Mouse (Mus musculus): ENCODE data around the gene Pnpla1. TPM values are rescaled to one million over a fixed set of nuclear protein-coding genes. Genes with fewer than 3 reads are reported as not detected.
A peak's percentile ranks its signal among the peaks of the same experiment; 100 is the strongest.

Gene Pnpla1
- polyA plus RNA-seq, 1 experiment from 2014 or later, result not detected

DNA sequence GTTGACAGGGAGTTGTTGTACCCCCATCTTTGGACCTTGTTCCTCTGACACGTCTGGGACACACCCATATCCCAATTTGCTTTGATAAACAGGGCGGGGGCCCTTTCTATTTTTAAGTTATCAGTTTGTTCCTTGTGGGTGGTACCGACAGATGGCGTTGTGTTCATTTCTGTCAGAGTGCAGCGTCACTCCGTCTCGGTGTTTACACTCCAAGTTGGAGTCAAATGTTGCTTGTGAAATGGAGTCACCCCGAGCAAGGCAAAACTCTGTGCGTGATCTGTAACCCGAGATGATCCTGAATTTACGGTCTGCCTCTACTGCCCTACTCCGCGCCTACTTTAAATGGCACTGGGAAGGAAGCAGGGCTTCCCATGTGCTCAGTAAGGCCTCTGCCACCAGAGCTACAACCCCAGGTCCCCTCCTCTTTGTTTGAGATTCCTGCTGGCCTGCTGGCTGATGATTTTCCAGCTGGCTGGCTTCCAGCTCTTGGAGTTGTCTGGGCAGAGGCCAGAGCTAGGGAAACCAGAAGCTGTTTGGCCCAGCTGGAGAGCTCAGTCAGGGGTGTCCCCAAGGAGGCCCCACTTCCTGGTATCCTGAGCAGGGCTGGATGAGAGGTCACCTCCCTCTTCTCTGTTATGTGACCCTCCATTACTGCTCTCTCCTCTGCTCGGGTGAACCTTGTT is 72.3 kb downstream of the Pnpla1 start:
- peak; percentile 68; the same call in 1 of the 2 replicates for ATAC-seq (ENCODE audit: low FRiP score)
- Histone ChIP-seq H3K4me3 (ENCODE audit: low read depth, low read length) (no peak overlapping the region), H3K9me3 (ENCODE audit: control insufficient read depth, low read length) (no peaks in the 10 kb centered on the region), H3K27me3 (ENCODE audit: control insufficient read depth, insufficient read depth, low read length) (no peaks in the 10 kb centered on the region), H3K4me2 (no peak overlapping the region), H3K27ac (ENCODE audit: low read depth, low read length) (peak overlapping the region; percentile 10), H3K4me1 (ENCODE audit: control insufficient read depth, insufficient read depth, low read length) (0 out of 2 replicates have a peak, but pooled peaks cover 3% of the 10 kb centered on the region), H3K36me3 (ENCODE audit: control insufficient read depth, insufficient read depth, low read length) (no peaks in the 10 kb centered on the region), H3K9ac (ENCODE audit: low read length) (no peak overlapping the region; the same call in 1 of the 2 replicates)
- DNase-seq (ENCODE audit: low spot score, missing footprints), result peak; percentile 84
- WGBS, result 33% methylated on average over 14 of the region's 14 CpGs

- Histone ChIP-seq H3K4me1 (ENCODE audit: control insufficient read depth, insufficient read depth, low read length) (0 out of 2 replicates have a peak, but pooled peaks cover 3% of the 10 kb centered on the region), H3K36me3 (ENCODE audit: control insufficient read depth, insufficient read depth, low read length) (no peaks in the 10 kb centered on the region), H3K9me3 (ENCODE audit: control insufficient read depth, low read length) (no peaks in the 10 kb centered on the region), H3K27ac (ENCODE audit: low read depth, low read length) (no peak overlapping the region), H3K4me3 (ENCODE audit: low read depth, low read length) (no peak overlapping the region), H3K4me2 (no peak overlapping the region), H3K9ac (ENCODE audit: low read length) (no peak overlapping the region), H3K27me3 (ENCODE audit: control insufficient read depth, insufficient read depth, low read length) (no peaks in the 10 kb centered on the region)
- ATAC-seq (ENCODE audit: low FRiP score) (no peak), DNase-seq (ENCODE audit: low spot score, missing footprints) (peak; percentile 78)
- WGBS, result 90% methylated on average over 18 of the region's 18 CpGs
Measured at GRCm38 (mm10) chr17:28931436-28932211, 73.4 kb downstream of the Pnpla1 start.

- H3K9ac ChIP-seq (ENCODE audit: low read length), result no peak overlapping the region
- H3K4me3 ChIP-seq (ENCODE audit: low read depth, low read length), result no peak overlapping the region
- ATAC-seq (ENCODE audit: low FRiP score) (no peak), DNase-seq (ENCODE audit: low spot score, missing footprints) (no peak)
- WGBS, result 88% methylated on average over 4 of the region's 4 CpGs
- no peaks in the 10 kb centered on the region for H3K27me3 ChIP-seq (ENCODE audit: control insufficient read depth, insufficient read depth, low read length)
- no peaks in the 10 kb centered on the region for H3K9me3 ChIP-seq (ENCODE audit: control insufficient read depth, low read length)
- no peak overlapping the region for H3K4me2 ChIP-seq
- no peak overlapping the region for H3K27ac ChIP-seq (ENCODE audit: low read depth, low read length)
- H3K4me1 ChIP-seq (ENCODE audit: control insufficient read depth, insufficient read depth, low read length), result 0 out of 2 replicates have a peak, but pooled peaks cover 3% of the 10 kb centered on the region
- no peaks in the 10 kb centered on the region for H3K36me3 ChIP-seq (ENCODE audit: control insufficient read depth, insufficient read depth, low read length)
Measured at GRCm38 (mm10) chr17:28932274-28932673, 74.1 kb downstream of the Pnpla1 start.

DNA sequence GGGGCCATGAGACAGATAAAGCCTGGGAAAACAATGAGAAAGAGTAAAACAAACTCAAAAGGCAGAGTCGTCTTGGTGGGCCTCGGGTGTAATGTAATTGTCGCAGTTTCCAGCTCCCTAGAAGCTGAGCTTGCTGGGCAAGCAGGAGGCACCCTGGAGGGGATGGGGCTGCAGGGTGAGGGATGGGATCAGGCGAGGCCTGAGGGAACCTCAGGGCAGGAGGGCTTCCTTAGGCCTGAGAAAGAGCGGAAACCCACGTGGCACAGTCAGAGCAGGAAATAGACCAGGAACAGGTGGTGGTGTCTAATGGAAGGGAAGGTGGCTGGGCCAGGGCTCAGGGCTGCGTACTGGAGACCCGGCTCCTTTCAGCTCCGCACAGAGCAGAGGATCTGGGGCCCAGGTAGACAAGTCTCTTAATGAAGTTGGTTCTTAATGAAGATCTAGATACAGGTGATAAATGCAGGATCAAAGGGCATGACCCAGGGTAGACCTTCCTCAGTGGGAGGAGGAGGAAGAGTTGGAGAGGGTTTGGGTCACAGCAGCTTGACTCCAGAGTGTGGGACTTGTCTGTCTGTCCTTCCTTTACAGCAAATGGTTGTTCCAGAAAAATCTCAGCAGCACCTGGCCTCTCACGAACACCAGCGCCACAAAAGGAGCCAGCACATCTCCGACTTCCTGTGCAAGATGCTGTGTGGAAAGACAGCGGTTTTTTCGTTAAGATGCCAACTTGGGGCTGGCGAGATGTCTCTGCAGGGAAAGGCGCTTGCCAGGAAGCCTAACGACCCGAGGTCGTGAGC is 76.1 kb downstream of the Pnpla1 start:
- Histone ChIP-seq H3K27ac (ENCODE audit: low read depth, low read length) (no peak overlapping the region), H3K27me3 (ENCODE audit: control insufficient read depth, insufficient read depth, low read length) (no peaks in the 10 kb centered on the region), H3K4me1 (ENCODE audit: control insufficient read depth, insufficient read depth, low read length) (0 out of 2 replicates have a peak, but pooled peaks cover 3% of the 10 kb centered on the region), H3K4me3 (ENCODE audit: low read depth, low read length) (no peak overlapping the region), H3K9me3 (ENCODE audit: control insufficient read depth, low read length) (no peaks in the 10 kb centered on the region), H3K4me2 (no peak overlapping the region), H3K36me3 (ENCODE audit: control insufficient read depth, insufficient read depth, low read length) (no peaks in the 10 kb centered on the region), H3K9ac (ENCODE audit: low read length) (no peak overlapping the region)
- DNase-seq (ENCODE audit: low spot score, missing footprints) (peak; percentile 59), ATAC-seq (ENCODE audit: low FRiP score) (no peak)
- WGBS, result 79% methylated on average over 19 of the region's 19 CpGs

GRCm38 (mm10) chr17:28936133-28936532 is 77.9 kb downstream of the Pnpla1 start:
- no peaks in the 10 kb centered on the region for H3K4me1 ChIP-seq (ENCODE audit: control insufficient read depth, insufficient read depth, low read length)
- no peaks in the 10 kb centered on the region for H3K9me3 ChIP-seq (ENCODE audit: control insufficient read depth, low read length)
- peak; percentile 69 for DNase-seq (ENCODE audit: low spot score, missing footprints)
- H3K27me3 ChIP-seq (ENCODE audit: control insufficient read depth, insufficient read depth, low read length), result no peaks in the 10 kb centered on the region
- ATAC-seq (ENCODE audit: low FRiP score), result no peak
- no peak overlapping the region for H3K27ac ChIP-seq (ENCODE audit: low read depth, low read length)
- H3K36me3 ChIP-seq (ENCODE audit: control insufficient read depth, insufficient read depth, low read length), result no peaks in the 10 kb centered on the region
- H3K4me3 ChIP-seq (ENCODE audit: low read depth, low read length), result no peak overlapping the region
- H3K4me2 ChIP-seq, result no peak overlapping the region
- 94% methylated on average over 7 of the region's 7 CpGs for WGBS
- no peak overlapping the region for H3K9ac ChIP-seq (ENCODE audit: low read length)

DNA sequence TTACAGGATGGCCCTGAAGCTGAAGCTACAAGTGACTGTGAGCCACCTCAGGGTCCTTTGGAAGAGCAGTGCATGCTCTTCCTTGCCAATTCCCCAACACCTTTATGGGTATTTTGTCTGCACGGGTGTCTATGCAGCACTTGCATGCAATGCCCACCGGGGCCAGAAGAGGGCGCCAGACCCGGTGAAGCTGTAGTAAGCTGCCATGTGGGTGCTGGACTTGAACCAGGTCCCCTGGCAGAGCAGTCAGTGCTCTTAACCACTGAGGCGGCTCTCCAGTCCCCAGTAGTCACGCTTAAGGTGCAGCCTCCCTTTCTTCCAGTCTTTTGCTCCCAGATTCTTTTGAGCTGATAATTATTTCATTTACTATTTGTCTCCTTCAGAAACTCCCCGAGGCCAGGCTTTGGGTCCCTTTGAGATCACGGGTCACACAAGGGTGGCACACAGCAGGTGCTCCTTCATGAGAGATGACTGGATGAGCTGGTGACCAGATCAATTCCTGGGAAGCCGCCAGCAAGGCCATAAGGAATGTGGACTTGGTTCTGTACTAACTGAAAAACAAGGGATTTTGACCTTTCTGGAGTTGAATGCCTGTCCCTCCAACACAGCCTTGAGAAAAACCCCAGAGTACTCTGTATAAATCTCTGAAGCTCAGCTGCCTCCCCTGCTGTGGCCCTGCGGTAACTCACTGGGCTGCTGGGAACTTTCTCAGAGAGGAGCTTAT is 78.6 kb downstream of the Pnpla1 start:
- WGBS, result 87% methylated on average over 10 of the region's 10 CpGs
- H3K9ac ChIP-seq (ENCODE audit: low read length), result no peak overlapping the region
- DNase-seq (ENCODE audit: low spot score, missing footprints), result peak; percentile 83
- no peaks in the 10 kb centered on the region for H3K36me3 ChIP-seq (ENCODE audit: control insufficient read depth, insufficient read depth, low read length)
- H3K4me1 ChIP-seq (ENCODE audit: control insufficient read depth, insufficient read depth, low read length), result no peaks in the 10 kb centered on the region
- H3K4me2 ChIP-seq, result no peak overlapping the region
- H3K9me3 ChIP-seq (ENCODE audit: control insufficient read depth, low read length), result no peaks in the 10 kb centered on the region
- no peaks in the 10 kb centered on the region for H3K27me3 ChIP-seq (ENCODE audit: control insufficient read depth, insufficient read depth, low read length)
- H3K4me3 ChIP-seq (ENCODE audit: low read depth, low read length), result no peak overlapping the region
- H3K27ac ChIP-seq (ENCODE audit: low read depth, low read length), result no peak overlapping the region
- no peak for ATAC-seq (ENCODE audit: low FRiP score)

Other genes with a start within 250 kb of the Pnpla1 start
- 124 and 135 TPM in 2 replicates for gene Srpk1, start 235.7 kb upstream of the Pnpla1 start, polyA plus RNA-seq (2014; fragmentation: Nextera tagmentation; extraction: Ambion mirVana)
- gene Slc26a8, start 168.2 kb upstream of the Pnpla1 start, polyA plus RNA-seq (2014; fragmentation: Nextera tagmentation; extraction: Ambion mirVana), result 0.75 and 0.87 TPM in 2 replicates
- 39.4 and 47.2 TPM in 2 replicates for gene Mapk14, start 167.1 kb upstream of the Pnpla1 start, polyA plus RNA-seq (2014; fragmentation: Nextera tagmentation; extraction: Ambion mirVana)
- 0.66 and 0.78 TPM in 2 replicates for gene AC170998.1, start 132.3 kb upstream of the Pnpla1 start, polyA plus RNA-seq (2014; fragmentation: Nextera tagmentation; extraction: Ambion mirVana)
- 1.1 and 1.2 TPM in 2 replicates for gene Mapk13, start 89.1 kb upstream of the Pnpla1 start, polyA plus RNA-seq (2014; fragmentation: Nextera tagmentation; extraction: Ambion mirVana)
- 6.5 and 9.7 TPM in 2 replicates for gene Brpf3, start 57.3 kb upstream of the Pnpla1 start, polyA plus RNA-seq (2014; fragmentation: Nextera tagmentation; extraction: Ambion mirVana)
- gene 4930539E08Rik, start 56.9 kb downstream of the Pnpla1 start, polyA plus RNA-seq (2014; fragmentation: Nextera tagmentation; extraction: Ambion mirVana), result 0.10 TPM in 1 of 2 replicates, not detected in the other
- gene Pxt1, start 85.4 kb downstream of the Pnpla1 start, polyA plus RNA-seq (2014; fragmentation: Nextera tagmentation; extraction: Ambion mirVana), result not detected in 2 replicates
- 92.4 and 97.4 TPM in 2 replicates for gene Kctd20, start 93.5 kb downstream of the Pnpla1 start, polyA plus RNA-seq (2014; fragmentation: Nextera tagmentation; extraction: Ambion mirVana)
- gene Stk38, start 149.6 kb downstream of the Pnpla1 start, polyA plus RNA-seq (2014; fragmentation: Nextera tagmentation; extraction: Ambion mirVana), result 130 and 139 TPM in 2 replicates
- 899 and 948 TPM in 2 replicates for gene Srsf3, start 174.2 kb downstream of the Pnpla1 start, polyA plus RNA-seq (2014; fragmentation: Nextera tagmentation; extraction: Ambion mirVana)
- 16.1 and 17.4 TPM in 2 replicates for gene Cdkn1a, start 232.6 kb downstream of the Pnpla1 start, polyA plus RNA-seq (2014; fragmentation: Nextera tagmentation; extraction: Ambion mirVana)